Mouse (Mus musculus): ENCODE results near the gene Ctps. TPM values are rescaled to one million over a fixed set of nuclear protein-coding genes. Genes with fewer than 3 reads are reported as not detected.

Gene Ctps
- total and polyA plus RNA-seq, 2 experiments from 2014 or later = 66.6 to 79.7 TPM

GRCm38 (mm10) chr4:120538664-120539063 is 31.4 kb downstream of the Ctps start:
- 89% methylated on average over 10 of the region's 10 CpGs for WGBS
- Histone ChIP-seq H3K27me3 (ENCODE audit: control insufficient read depth, insufficient read depth, low read length) (no peaks in the 10 kb centered on the region), H3K27ac (ENCODE audit: low read depth) (no peak overlapping the region), H3K36me3 (replicated peaks; ENCODE audit: control insufficient read depth, insufficient read depth, low read length) (peaks cover 57% of the 10 kb centered on the region), H3K4me2 (ENCODE audit: low read depth, low read length) (no peak overlapping the region), H3K4me1 (ENCODE audit: control insufficient read depth, insufficient read depth) (no peaks in the 10 kb centered on the region), H3K9me3 (replicated peaks; ENCODE audit: control insufficient read depth, low read length) (no peaks in the 10 kb centered on the region), H3K9ac (replicated peaks; ENCODE audit: low read depth, low read length) (no peak overlapping the region), H3K4me3 (ENCODE audit: low read depth, low read length) (no peak overlapping the region)
- no peak for TF ChIP-seq CTCF (IDR thresholded peaks at IDR 0.05; ENCODE audit: low read depth)
- TF ChIP-seq EP300 (IDR thresholded peaks at IDR 0.05; ENCODE audit: low read depth) = no peak
- ATAC-seq (ENCODE audit: insufficient read depth, low read depth) = no peak
- no peak for DNase-seq (ENCODE audit: low spot score)

- H3K9ac ChIP-seq (replicated peaks; ENCODE audit: low read depth, low read length) = no peak within 1 kb of the TSS
- no peak within 1 kb of the TSS for H3K27ac ChIP-seq (ENCODE audit: low read depth)
- no peak for ATAC-seq (ENCODE audit: insufficient read depth, low read depth)
- H3K36me3 ChIP-seq (replicated peaks; ENCODE audit: control insufficient read depth, insufficient read depth, low read length) = peaks cover 55% of the 10 kb centered on the region
- no peak within 1 kb of the TSS for H3K4me3 ChIP-seq (ENCODE audit: low read depth, low read length)
- no peaks in the 10 kb centered on the region for H3K4me1 ChIP-seq (ENCODE audit: control insufficient read depth, insufficient read depth)
- no peak for TF ChIP-seq CTCF (IDR thresholded peaks at IDR 0.05; ENCODE audit: low read depth)
- TF ChIP-seq EP300 (IDR thresholded peaks at IDR 0.05; ENCODE audit: low read depth) = no peak
- H3K4me2 ChIP-seq (ENCODE audit: low read depth, low read length) = no peak within 1 kb of the TSS
- 85% methylated on average over 6 of the region's 6 CpGs for WGBS
- H3K9me3 ChIP-seq (replicated peaks; ENCODE audit: control insufficient read depth, low read length) = no peaks in the 10 kb centered on the region
- DNase-seq (ENCODE audit: low spot score) = no peak
- no peaks in the 10 kb centered on the region for H3K27me3 ChIP-seq (ENCODE audit: control insufficient read depth, insufficient read depth, low read length)
Observed at GRCm38 (mm10) chr4:120531986-120532385, 38.1 kb downstream of the Ctps start, which contains the start of gene Slfnl1. Gene Slfnl1, plus strand, starts transcription at chr4:120532231.

- H3K36me3 ChIP-seq (replicated peaks; ENCODE audit: control insufficient read depth, insufficient read depth, low read length) = peaks cover 84% of the 10 kb centered on the region
Observed at GRCm38 (mm10) chr4:120528171-120528570, 41.9 kb downstream of the Ctps start.

GRCm38 (mm10) chr4:120523092-120523491 is 47.0 kb downstream of the Ctps start:
- DNase-seq (ENCODE audit: low spot score) = no peak
- no peak for TF ChIP-seq EP300 (IDR thresholded peaks at IDR 0.05; ENCODE audit: low read depth)
- TF ChIP-seq CTCF (IDR thresholded peaks at IDR 0.05; ENCODE audit: low read depth) = no peak
- Histone ChIP-seq H3K27me3 (ENCODE audit: control insufficient read depth, insufficient read depth, low read length) (no peaks in the 10 kb centered on the region), H3K9ac (replicated peaks; ENCODE audit: low read depth, low read length) (no peak overlapping the region), H3K27ac (ENCODE audit: low read depth) (no peak overlapping the region), H3K9me3 (replicated peaks; ENCODE audit: control insufficient read depth, low read length) (no peaks in the 10 kb centered on the region), H3K4me2 (ENCODE audit: low read depth, low read length) (no peak overlapping the region), H3K36me3 (replicated peaks; ENCODE audit: control insufficient read depth, insufficient read depth, low read length) (peaks cover 79% of the 10 kb centered on the region), H3K4me3 (ENCODE audit: low read depth, low read length) (no peak overlapping the region), H3K4me1 (ENCODE audit: control insufficient read depth, insufficient read depth) (no peaks in the 10 kb centered on the region)
- 85% methylated on average over 3 of the region's 3 CpGs for WGBS
- ATAC-seq (ENCODE audit: insufficient read depth, low read depth) = no peak

More at GRCm38 (mm10) chr4:120528171-120528570, 41.9 kb downstream of the Ctps start:
- 82% methylated on average over 9 of the region's 9 CpGs for WGBS
- Histone ChIP-seq H3K27ac (ENCODE audit: low read depth) (no peak overlapping the region), H3K4me2 (ENCODE audit: low read depth, low read length) (no peak overlapping the region), H3K9me3 (replicated peaks; ENCODE audit: control insufficient read depth, low read length) (no peaks in the 10 kb centered on the region), H3K9ac (replicated peaks; ENCODE audit: low read depth, low read length) (no peak overlapping the region), H3K27me3 (ENCODE audit: control insufficient read depth, insufficient read depth, low read length) (no peaks in the 10 kb centered on the region), H3K4me1 (ENCODE audit: control insufficient read depth, insufficient read depth) (no peaks in the 10 kb centered on the region), H3K4me3 (ENCODE audit: low read depth, low read length) (no peak overlapping the region)
- no peak for TF ChIP-seq CTCF (IDR thresholded peaks at IDR 0.05; ENCODE audit: low read depth)
- no peak for TF ChIP-seq EP300 (IDR thresholded peaks at IDR 0.05; ENCODE audit: low read depth)
- DNase-seq (ENCODE audit: low spot score) = no peak
- ATAC-seq (ENCODE audit: insufficient read depth, low read depth) = 0 out of 2 replicates have a peak, but pooled peaks have one; percentile 20

GRCm38 (mm10) chr4:120522351-120522750 is 47.7 kb downstream of the Ctps start:
- ATAC-seq (ENCODE audit: insufficient read depth, low read depth) (no peak), DNase-seq (ENCODE audit: low spot score) (no peak)
- no peak overlapping the region for H3K4me3 ChIP-seq (ENCODE audit: low read depth, low read length)
- TF ChIP-seq EP300 (IDR thresholded peaks at IDR 0.05; ENCODE audit: low read depth) (no peak), CTCF (IDR thresholded peaks at IDR 0.05; ENCODE audit: low read depth) (no peak)
- no peak overlapping the region for H3K27ac ChIP-seq (ENCODE audit: low read depth)
- peaks cover 79% of the 10 kb centered on the region for H3K36me3 ChIP-seq (replicated peaks; ENCODE audit: control insufficient read depth, insufficient read depth, low read length)
- H3K27me3 ChIP-seq (ENCODE audit: control insufficient read depth, insufficient read depth, low read length) = no peaks in the 10 kb centered on the region
- H3K9ac ChIP-seq (replicated peaks; ENCODE audit: low read depth, low read length) = no peak overlapping the region
- 69% methylated on average over 4 of the region's 4 CpGs for WGBS
- no peak overlapping the region for H3K4me2 ChIP-seq (ENCODE audit: low read depth, low read length)
- no peaks in the 10 kb centered on the region for H3K4me1 ChIP-seq (ENCODE audit: control insufficient read depth, insufficient read depth)
- H3K9me3 ChIP-seq (replicated peaks; ENCODE audit: control insufficient read depth, low read length) = no peaks in the 10 kb centered on the region

GRCm38 (mm10) chr4:120521761-120522160 is 48.3 kb downstream of the Ctps start:
- no peak for DNase-seq (ENCODE audit: low spot score)
- H3K9ac ChIP-seq (replicated peaks; ENCODE audit: low read depth, low read length) = no peak overlapping the region
- H3K4me3 ChIP-seq (ENCODE audit: low read depth, low read length) = no peak overlapping the region
- H3K27me3 ChIP-seq (ENCODE audit: control insufficient read depth, insufficient read depth, low read length) = no peaks in the 10 kb centered on the region
- no peak overlapping the region for H3K27ac ChIP-seq (ENCODE audit: low read depth)
- H3K4me1 ChIP-seq (ENCODE audit: control insufficient read depth, insufficient read depth) = no peaks in the 10 kb centered on the region
- WGBS = 76% methylated on average over 5 of the region's 5 CpGs
- H3K4me2 ChIP-seq (ENCODE audit: low read depth, low read length) = no peak overlapping the region
- no peaks in the 10 kb centered on the region for H3K9me3 ChIP-seq (replicated peaks; ENCODE audit: control insufficient read depth, low read length)
- no peak for ATAC-seq (ENCODE audit: insufficient read depth, low read depth)
- H3K36me3 ChIP-seq (replicated peaks; ENCODE audit: control insufficient read depth, insufficient read depth, low read length) = peaks cover 82% of the 10 kb centered on the region
- TF ChIP-seq EP300 (IDR thresholded peaks at IDR 0.05; ENCODE audit: low read depth) = no peak
- TF ChIP-seq CTCF (IDR thresholded peaks at IDR 0.05; ENCODE audit: low read depth) = no peak
